Mouse (Mus musculus) frontal cortex, adult (tissue): ENCODE results near the gene Gm49325.

ENCODE experiments used
- ATAC-seq: cut with Nextera tagmentation; 2 replicates; pipeline ENCODE4 v1.9.2; 2017; ENCODE audit warnings: mild to moderate bottlenecking, moderate library complexity, mixed read lengths; ENCODE audit not compliant: low TSS enrichment

Gene Gm49325

DNA sequence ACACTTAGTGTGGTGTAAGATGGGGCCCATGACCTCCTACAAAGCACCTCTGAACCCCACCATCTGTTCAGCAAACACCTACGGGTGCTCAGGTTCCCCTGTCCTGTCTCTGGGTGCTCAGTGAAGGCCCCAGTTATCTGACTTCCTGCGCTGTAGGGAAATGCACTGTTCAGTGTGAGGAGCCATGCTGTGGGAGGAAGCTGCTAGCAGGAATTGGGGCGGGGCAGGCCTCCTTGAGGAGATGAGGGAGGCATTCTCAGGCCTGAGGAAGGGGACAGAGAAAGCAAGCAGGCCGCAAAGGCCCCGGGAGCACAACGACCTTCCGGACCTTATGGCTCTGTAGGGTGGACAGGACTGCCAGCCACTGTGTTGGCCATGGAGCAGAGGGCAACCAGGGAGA, 16.9 kb upstream of the Gm49325 start:
- no peak for ATAC-seq

DNA sequence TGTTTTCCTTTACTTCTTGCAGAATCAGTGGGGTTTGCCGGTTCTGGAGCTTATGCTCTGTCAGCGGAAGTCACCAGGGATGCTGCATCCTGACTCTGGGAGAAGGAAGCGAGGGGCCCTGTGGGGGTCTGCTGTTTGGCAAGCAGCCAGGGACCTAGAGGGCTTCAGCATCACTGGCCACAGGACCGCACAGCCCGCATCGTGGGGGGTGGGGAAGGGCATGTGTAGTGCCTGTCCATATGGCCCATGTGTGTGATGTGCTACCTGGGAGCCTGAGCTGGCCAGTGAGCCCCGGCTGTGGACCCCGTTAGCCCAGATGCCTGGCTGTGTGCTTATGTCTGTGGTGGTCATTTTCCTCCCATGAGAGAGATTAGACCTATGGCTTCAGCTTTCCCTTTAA, 16.2 kb upstream of the Gm49325 start:
- no peak for ATAC-seq

GRCm38 (mm10) chr10:77590812-77591211, 15.2 kb upstream of the Gm49325 start:
- ATAC-seq, result peak; percentile 54

DNA sequence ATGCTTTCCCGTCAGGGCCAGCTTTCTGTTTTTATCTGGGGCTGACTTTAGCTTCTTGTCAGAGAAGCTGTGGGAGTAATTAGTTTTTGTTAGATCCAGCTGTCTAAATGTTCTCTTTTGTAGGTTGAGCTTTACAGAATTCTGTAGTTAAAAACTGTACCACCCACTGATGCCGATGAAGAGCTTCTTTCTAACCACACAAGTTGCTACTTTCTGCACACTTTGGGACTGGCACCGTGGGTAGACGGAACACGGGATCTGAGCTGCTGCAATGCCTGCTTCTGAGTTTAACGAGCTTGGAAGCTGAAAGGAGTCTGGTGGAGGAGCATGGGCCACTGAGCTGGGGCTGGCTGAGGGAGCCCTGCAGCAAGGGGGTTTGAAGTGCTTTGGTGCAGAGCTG, 14.5 kb upstream of the Gm49325 start:
- peak; percentile 75 for ATAC-seq

DNA sequence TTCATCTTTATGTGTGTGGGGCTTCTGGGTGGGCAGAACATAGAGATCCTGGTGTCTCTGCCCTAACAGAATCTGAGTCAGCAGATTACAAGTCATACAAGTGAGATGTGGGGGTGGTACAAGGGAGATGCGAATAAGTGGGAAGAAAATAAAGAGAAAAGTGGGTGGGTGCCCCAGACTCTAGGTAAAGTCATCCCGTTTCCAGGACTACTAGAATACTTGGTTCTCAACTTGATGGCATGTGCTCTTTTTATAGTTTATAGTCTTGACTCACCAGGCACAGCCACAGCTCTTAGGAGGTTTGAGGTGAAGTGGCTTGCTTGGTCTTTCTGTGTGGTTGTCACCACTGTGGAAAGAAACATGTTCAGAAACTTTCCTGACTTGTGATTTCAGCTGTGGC, 9.9 kb upstream of the Gm49325 start:
- peak; percentile 32; the same call in 1 of the 2 replicates for ATAC-seq

DNA sequence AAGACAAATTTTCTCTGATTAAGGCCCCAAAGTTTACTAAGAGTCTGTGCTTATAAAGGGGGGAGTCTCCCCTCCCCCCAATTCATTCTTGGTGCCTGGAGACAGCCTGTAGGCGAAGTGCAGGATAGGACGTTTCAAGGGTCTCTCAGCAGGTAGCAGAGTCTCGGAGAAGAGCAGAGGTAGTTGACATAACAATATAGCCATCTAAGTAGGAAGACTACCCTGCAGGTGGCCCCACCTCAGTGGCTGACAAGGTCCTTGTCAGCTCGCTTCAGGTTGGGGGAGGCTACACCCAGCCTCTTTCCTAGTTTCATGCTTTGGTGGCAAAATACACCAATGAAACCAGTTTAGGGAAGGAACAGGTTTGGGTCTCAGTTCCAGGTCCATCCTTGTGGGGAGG, 3.0 kb upstream of the Gm49325 start:
- ATAC-seq, result no peak

- ATAC-seq, result no peak
Measured at GRCm38 (mm10) chr10:77604111-77604510, 1.9 kb upstream of the Gm49325 start.

GRCm38 (mm10) chr10:77604958-77605357, 1.0 kb upstream of the Gm49325 start:
- ATAC-seq, result no peak

- ATAC-seq, result peak; percentile 18
Measured at GRCm38 (mm10) chr10:77605368-77605767, 629 bp upstream of the Gm49325 start.

GRCm38 (mm10) chr10:77606855-77607254, 858 bp downstream of the Gm49325 start:
- ATAC-seq, result no peak

GRCm38 (mm10) chr10:77607441-77607840, 1.4 kb downstream of the Gm49325 start:
- no peak for ATAC-seq

DNA sequence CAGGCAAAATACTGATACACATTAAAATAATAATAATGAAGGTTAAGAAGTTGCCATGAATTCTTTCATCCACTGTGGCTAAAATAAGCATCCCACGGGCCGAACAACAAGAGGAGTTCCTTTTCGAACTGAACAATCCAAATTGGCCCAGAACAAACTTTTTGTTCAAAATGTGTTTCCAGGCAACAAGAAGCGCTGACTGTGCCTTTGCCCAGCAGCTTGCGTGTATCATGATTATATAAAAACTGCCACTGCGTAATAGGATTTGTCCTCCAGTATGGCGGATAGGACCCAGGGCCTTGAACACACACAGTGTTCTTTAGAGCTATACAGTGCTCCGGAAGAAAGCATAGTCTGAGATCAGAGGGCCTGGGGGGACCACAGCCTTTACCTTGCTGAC, 2.6 kb downstream of the Gm49325 start:
- no peak for ATAC-seq

DNA sequence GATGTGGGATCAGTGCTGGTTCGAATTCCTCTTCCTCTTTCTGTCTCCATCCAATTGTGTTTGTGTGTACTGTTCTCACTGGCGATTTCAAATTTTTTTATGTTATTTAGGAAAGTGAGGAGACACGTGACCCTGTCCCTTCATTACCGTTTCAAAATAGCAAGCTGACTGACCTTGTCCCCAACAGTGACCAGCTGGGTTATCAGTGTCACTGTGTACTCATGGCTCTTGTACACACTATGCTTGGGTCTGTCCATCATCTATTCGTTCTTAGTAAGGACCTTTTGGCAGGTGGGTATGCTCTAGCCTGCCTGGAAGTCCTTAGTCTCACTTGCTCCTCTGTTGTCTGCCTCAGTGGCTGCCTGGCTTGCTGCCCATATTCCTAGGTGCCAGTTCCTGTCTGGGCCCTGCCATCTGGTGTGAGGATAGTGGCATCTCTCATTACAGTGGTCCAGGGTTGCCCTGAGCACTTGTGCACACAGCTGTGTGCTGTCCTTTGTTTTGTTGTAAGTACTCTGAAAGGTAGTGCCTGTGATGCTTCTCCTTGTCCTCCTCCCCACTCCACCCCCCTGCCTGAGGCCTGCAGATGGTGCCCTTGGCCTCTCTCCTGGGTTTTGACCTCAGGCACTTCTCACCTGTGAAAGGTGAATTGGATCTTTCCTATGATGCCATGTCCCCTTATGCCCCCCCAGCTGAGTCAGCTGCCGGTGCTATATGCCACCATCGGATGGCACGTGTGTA, 4.4 kb downstream of the Gm49325 start:
- no peak for ATAC-seq

DNA sequence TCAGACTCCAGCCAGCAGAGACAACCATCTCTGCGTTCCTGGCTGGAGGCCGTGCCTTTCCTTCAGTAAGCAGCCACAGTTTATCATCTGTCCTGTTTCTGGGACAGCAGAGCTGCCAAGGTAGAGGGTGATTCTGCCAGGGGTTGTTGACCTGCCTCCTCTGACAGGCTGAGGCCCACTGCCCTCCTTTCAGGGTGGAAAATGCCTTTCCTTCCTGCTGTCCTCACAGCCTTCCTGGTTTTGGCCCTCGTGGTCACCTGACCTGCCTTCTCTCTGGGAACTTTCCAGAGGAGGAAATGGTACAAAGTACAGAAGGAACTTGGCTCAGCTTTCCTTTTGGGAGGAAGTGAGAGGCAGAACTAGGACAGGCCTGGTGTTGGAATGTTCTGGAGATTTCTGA, 7.4 kb downstream of the Gm49325 start:
- peak; percentile 24; the same call in 1 of the 2 replicates for ATAC-seq

GRCm38 (mm10) chr10:77615647-77616046, 9.7 kb downstream of the Gm49325 start:
- ATAC-seq, result no peak

GRCm38 (mm10) chr10:77616166-77616565, 10.2 kb downstream of the Gm49325 start:
- 0 out of 2 replicates have a peak, but pooled peaks have one; percentile 29 for ATAC-seq

DNA sequence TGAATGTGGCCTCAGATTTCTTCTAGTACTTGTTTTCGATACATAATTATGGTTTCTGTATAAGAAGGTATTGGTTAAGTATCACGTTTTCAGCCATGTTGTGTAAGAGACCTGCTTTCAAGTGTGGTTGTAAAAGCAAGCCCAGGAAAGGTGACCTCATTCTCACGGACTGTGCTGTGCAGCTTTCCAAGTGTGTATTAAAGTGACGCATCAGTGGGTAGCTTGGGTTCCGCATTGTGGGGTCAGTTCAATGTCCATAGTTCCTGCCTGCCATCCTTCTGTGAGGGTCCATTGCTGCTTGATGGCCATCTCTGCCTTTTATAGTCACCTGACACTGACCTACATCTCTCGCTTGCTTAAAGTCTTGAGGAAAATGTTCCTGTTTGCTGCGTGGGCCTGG, 10.9 kb downstream of the Gm49325 start:
- no peak for ATAC-seq

DNA sequence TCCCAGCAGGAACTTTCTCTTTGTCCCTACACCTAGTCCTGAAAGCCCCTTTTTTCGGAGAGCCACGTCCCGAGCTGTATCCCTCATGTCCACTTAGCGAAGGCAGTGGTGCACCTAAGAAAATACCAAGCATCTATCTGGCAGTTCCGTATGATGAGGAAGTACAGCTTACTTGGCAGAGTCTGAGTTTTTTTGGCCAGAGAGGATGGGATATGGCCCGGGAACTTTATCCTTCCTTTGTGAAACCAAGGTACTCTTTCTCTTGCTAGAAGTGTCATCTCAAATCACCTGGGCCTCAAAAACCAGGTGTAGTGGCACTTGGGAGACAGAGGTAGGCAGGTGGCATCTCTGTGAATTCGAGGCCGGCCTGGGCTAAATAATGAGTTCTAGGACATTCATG, 15.5 kb downstream of the Gm49325 start:
- ATAC-seq, result no peak

GRCm38 (mm10) chr10:77622055-77622988, 16.3 kb downstream of the Gm49325 start, which contains the start of gene Ube2g2:
Ube2g2 (plus strand) TSS chr10:77622275.
- ATAC-seq, result peak; percentile 75

GRCm38 (mm10) chr10:77623069-77623492, 17.1 kb downstream of the Gm49325 start:
- ATAC-seq, result peak; percentile 8; the same call in 1 of the 2 replicates

GRCm38 (mm10) chr10:77623639-77624400, 17.8 kb downstream of the Gm49325 start:
- ATAC-seq, result no peak

GRCm38 (mm10) chr10:77624570-77624995, 18.6 kb downstream of the Gm49325 start:
- peak; percentile 26 for ATAC-seq
